Mouse (Mus musculus) forebrain, postnatal 0 days (tissue): Measurements from ENCODE around the gene Tchp. TPM values are rescaled to one million over a fixed set of nuclear protein-coding genes. Genes with fewer than 3 reads are reported as not detected.

Experiments
- ATAC-seq: fragments of 200-750 bp; cut with Nextera tagmentation; 2 replicates; pipeline ENCODE4 v1.8.0; 2017; ENCODE audit warnings: mild to moderate bottlenecking, moderate library complexity
- DNase-seq: peaks from one replicate; pipeline ENCODE4 v3.0.0-alpha.2; 2015
- H3K27ac ChIP-seq: fragments of 300-500 bp; sonication (generic); 2 replicates; pipeline ENCODE4 v1.5.1; 2014; ENCODE audit warnings: low read depth, mild to moderate bottlenecking, antibody characterized with exemption, low read length, moderate library complexity, mixed read lengths
- H3K27me3 ChIP-seq: fragments of 300-500 bp; sonication (generic); 2 replicates; pipeline ENCODE4 v1.6.1; 2014; ENCODE audit warnings: mild to moderate bottlenecking, low read length, mixed read lengths; ENCODE audit not compliant: insufficient read depth
- H3K36me3 ChIP-seq: fragments of 300-500 bp; sonication (generic); 2 replicates; pipeline ENCODE4 v1.6.1; 2014; ENCODE audit warnings: mild to moderate bottlenecking, moderate library complexity; ENCODE audit not compliant: insufficient read depth
- H3K4me1 ChIP-seq: fragments of 300-500 bp; sonication (generic); 2 replicates; pipeline ENCODE4 v1.6.1; 2014; ENCODE audit warnings: antibody characterized with exemption; ENCODE audit not compliant: insufficient read depth
- H3K4me2 ChIP-seq: fragments of 300-500 bp; sonication (generic); 2 replicates; pipeline ENCODE4 v1.6.1; 2014; ENCODE audit warnings: low read depth, mild to moderate bottlenecking, moderate library complexity
- H3K4me3 ChIP-seq: fragments of 300-500 bp; sonication (generic); 2 replicates; pipeline ENCODE4 v1.5.1; 2014; ENCODE audit warnings: low read depth, low read length, mixed read lengths
- H3K9ac ChIP-seq: fragments of 300-500 bp; sonication (generic); 2 replicates; pipeline ENCODE4 v1.6.1; 2014; ENCODE audit warnings: mild to moderate bottlenecking
- H3K9me3 ChIP-seq: fragments of 300-500 bp; sonication (generic); 2 replicates; pipeline ENCODE4 v1.6.1; 2016; ENCODE audit warnings: low read length
- CTCF ChIP-seq: sonication (generic); IDR thresholded peaks from 2 replicates; pipeline ENCODE4 v1.5.1; 2016; ENCODE audit warnings: antibody characterized with exemption, control low read depth, low read depth
- WGBS: fragments of 180-500 bp; shearing (Covaris S2); extraction: QIAGEN DNeasy Blood & Tissue Kit; methylation state at CpG from one replicate; pipeline ENCODE4 v1.1.7; 2014; 5-methylcytosine and 5-hydroxymethylcytosine counted together
- polyA plus RNA-seq: library from polyadenylated mRNA; unstranded; fragments of >200 nt; fragmentation: Nextera tagmentation; extraction: Ambion mirVana; gene quantifications from 2 replicates; pipeline ENCODE4 v1.2.1, GENCODE M21; 2015
- total RNA-seq: library from RNA; depleted of rRNA; stranded (reverse); fragments of >200 nt; gene quantifications from 2 replicates; pipeline ENCODE4 v1.2.3, GENCODE M21; 2014

Gene Tchp
- total and polyA plus RNA-seq, 2 experiments from 2014 or later, result 11.8 to 14.4 TPM

- 78% methylated on average over 21 of the region's 21 CpGs for WGBS
- Histone ChIP-seq H3K4me2 (no peak overlapping the region), H3K4me1 (no peaks in the 10 kb centered on the region), H3K27ac (no peak overlapping the region), H3K9ac (no peak overlapping the region), H3K4me3 (no peak overlapping the region), H3K27me3 (no peaks in the 10 kb centered on the region), H3K36me3 (peaks cover 84% of the 10 kb centered on the region), H3K9me3 (no peaks in the 10 kb centered on the region)
- TF ChIP-seq CTCF, result no peak
- ATAC-seq, result no peak
- no peak for DNase-seq
These were observed 29.7 kb downstream of the Tchp start for GRCm38 (mm10) chr5:114737090-114737887.

GRCm38 (mm10) chr5:114738707-114739241, 31.2 kb downstream of the Tchp start:
- no peak overlapping the region for H3K9ac ChIP-seq
- H3K4me2 ChIP-seq, result no peak overlapping the region
- ATAC-seq, result no peak
- peaks cover 82% of the 10 kb centered on the region for H3K36me3 ChIP-seq
- 0 out of 2 replicates have a peak, but pooled peaks cover 4% of the 10 kb centered on the region for H3K4me1 ChIP-seq
- no peaks in the 10 kb centered on the region for H3K9me3 ChIP-seq
- no peaks in the 10 kb centered on the region for H3K27me3 ChIP-seq
- no peak overlapping the region for H3K27ac ChIP-seq
- no peak for TF ChIP-seq CTCF
- WGBS, result 87% methylated on average over 12 of the region's 12 CpGs
- H3K4me3 ChIP-seq, result no peak overlapping the region
- DNase-seq, result no peak

GRCm38 (mm10) chr5:114740595-114740994, 33.0 kb downstream of the Tchp start:
- Histone ChIP-seq H3K4me2 (no peak overlapping the region), H3K4me3 (no peak overlapping the region), H3K27ac (no peak overlapping the region), H3K4me1 (0 out of 2 replicates have a peak, but pooled peaks cover 4% of the 10 kb centered on the region), H3K9ac (no peak overlapping the region), H3K9me3 (no peaks in the 10 kb centered on the region), H3K27me3 (no peaks in the 10 kb centered on the region), H3K36me3 (peaks cover 87% of the 10 kb centered on the region)
- WGBS, result 64% methylated on average over 4 of the region's 4 CpGs
- no peak for TF ChIP-seq CTCF
- no peak for ATAC-seq
- no peak for DNase-seq

GRCm38 (mm10) chr5:114742572-114742971, 35.0 kb downstream of the Tchp start:
- TF ChIP-seq CTCF, result no peak
- Histone ChIP-seq H3K27me3 (no peaks in the 10 kb centered on the region), H3K4me2 (no peak overlapping the region), H3K27ac (0 out of 2 replicates have a peak overlapping the region, but pooled peaks have one; percentile 54), H3K4me3 (no peak overlapping the region), H3K9me3 (no peaks in the 10 kb centered on the region), H3K4me1 (0 out of 2 replicates have a peak, but pooled peaks cover 4% of the 10 kb centered on the region), H3K36me3 (peaks cover 83% of the 10 kb centered on the region), H3K9ac (no peak overlapping the region)
- DNase-seq (no peak), ATAC-seq (no peak)
- 70% methylated on average over 10 of the region's 10 CpGs for WGBS

- H3K4me3 ChIP-seq, result no peak overlapping the region
- 0 out of 2 replicates have a peak overlapping the region, but pooled peaks have one; percentile 54 for H3K27ac ChIP-seq
- 70% methylated on average over 13 of the region's 13 CpGs for WGBS
- no peak for TF ChIP-seq CTCF
- no peaks in the 10 kb centered on the region for H3K27me3 ChIP-seq
- no peak overlapping the region for H3K4me2 ChIP-seq
- 0 out of 2 replicates have a peak, but pooled peaks cover 4% of the 10 kb centered on the region for H3K4me1 ChIP-seq
- DNase-seq (peak; percentile 81), ATAC-seq (peak; percentile 96)
- no peaks in the 10 kb centered on the region for H3K9me3 ChIP-seq
- peaks cover 82% of the 10 kb centered on the region for H3K36me3 ChIP-seq
- no peak overlapping the region for H3K9ac ChIP-seq
These were observed 35.6 kb downstream of the Tchp start for GRCm38 (mm10) chr5:114742998-114743696.

- Histone ChIP-seq H3K9ac (no peak overlapping the region), H3K4me3 (no peak overlapping the region), H3K4me2 (no peak overlapping the region), H3K9me3 (no peaks in the 10 kb centered on the region), H3K27me3 (no peaks in the 10 kb centered on the region), H3K36me3 (peaks cover 82% of the 10 kb centered on the region), H3K27ac (no peak overlapping the region), H3K4me1 (0 out of 2 replicates have a peak, but pooled peaks cover 4% of the 10 kb centered on the region)
- TF ChIP-seq CTCF, result no peak
- 94% methylated on average over 8 of the region's 8 CpGs for WGBS
- DNase-seq (no peak), ATAC-seq (no peak)
These were observed 36.1 kb downstream of the Tchp start for GRCm38 (mm10) chr5:114743697-114744090.
